Mouse (Mus musculus) ES-Bruce4 (cell line): ENCODE measurements around the gene Ggcx. TPM values are rescaled to one million over a fixed set of nuclear protein-coding genes. Genes with fewer than 3 reads are reported as not detected.

ENCODE experiments used
- H3K27ac ChIP-seq: 2 replicates; pipeline ENCODE4 v1.5.1; 2012; ENCODE audit warnings: low read length, inconsistent platforms; ENCODE audit not compliant: insufficient read depth
- H3K27me3 ChIP-seq: 2 replicates; pipeline ENCODE4 v1.6.1; 2012; ENCODE audit warnings: mild to moderate bottlenecking, low read length, inconsistent platforms; ENCODE audit not compliant: control insufficient read depth, poor library complexity, insufficient read depth, severe bottlenecking
- H3K36me3 ChIP-seq: 2 replicates; pipeline ENCODE4 v1.6.1; 2012; ENCODE audit warnings: inconsistent platforms, mild to moderate bottlenecking, low read length, moderate library complexity; ENCODE audit not compliant: control insufficient read depth, poor library complexity, insufficient read depth, severe bottlenecking
- H3K4me1 ChIP-seq: one replicate; pipeline ENCODE4 v1.8.1; 2011; ENCODE audit warnings: low read length; ENCODE audit not compliant: control insufficient read depth, insufficient read depth
- H3K4me3 ChIP-seq: 2 replicates; pipeline ENCODE4 v1.5.1; 2011; ENCODE audit warnings: low read depth, mild to moderate bottlenecking, low read length
- H3K9ac ChIP-seq: 2 replicates; pipeline ENCODE4 v1.6.1; 2012; ENCODE audit warnings: low read depth, mild to moderate bottlenecking, inconsistent platforms; ENCODE audit not compliant: poor library complexity, severe bottlenecking
- H3K9me3 ChIP-seq: replicated peaks from 2 replicates; pipeline ENCODE4 v1.6.1; 2012; ENCODE audit warnings: mild to moderate bottlenecking, low read length, inconsistent platforms; ENCODE audit not compliant: control insufficient read depth, poor library complexity, insufficient read depth, severe bottlenecking
- CTCF ChIP-seq: IDR thresholded peaks from one replicate; pipeline ENCODE4 v1.8.1; 2011; ENCODE audit warnings: low read depth, low read length
- EP300 ChIP-seq: IDR thresholded peaks from 2 replicates; pipeline ENCODE4 v1.6.1; 2011; ENCODE audit warnings: low read depth, low read length; ENCODE audit not compliant: insufficient read depth
- POLR2A ChIP-seq: IDR thresholded peaks from one replicate; pipeline ENCODE4 v1.8.1; 2011; ENCODE audit warnings: low read length; ENCODE audit not compliant: insufficient read depth
- polyA plus RNA-seq: library from polyadenylated mRNA; stranded (reverse); fragments of >200 nt; gene quantifications from 2 replicates; pipeline ENCODE4 v1.2.4, GENCODE M21; 2011; ENCODE audit warnings: low read depth; ENCODE audit not compliant: missing spikeins, insufficient read depth, insufficient read length

The Ggcx gene
- polyA plus RNA-seq, 1 experiment, result 16.6 TPM

- TF ChIP-seq POLR2A (no peak), EP300 (no peak), CTCF (no peak)
- Histone ChIP-seq H3K9me3 (no peaks in the 10 kb centered on the region), H3K4me1 (no peaks in the 10 kb centered on the region), H3K36me3 (no peaks in the 10 kb centered on the region), H3K9ac (no peak overlapping the region), H3K27ac (no peak overlapping the region), H3K4me3 (no peak overlapping the region), H3K27me3 (no peaks in the 10 kb centered on the region)
These were observed 30.2 kb upstream of the Ggcx start for GRCm38 (mm10) chr6:72383952-72384351.

GRCm38 (mm10) chr6:72385258-72385657 lies 28.9 kb upstream of the Ggcx start:
- no peaks in the 10 kb centered on the region for H3K4me1 ChIP-seq
- H3K9me3 ChIP-seq, result no peaks in the 10 kb centered on the region
- no peak overlapping the region for H3K27ac ChIP-seq
- TF ChIP-seq POLR2A, result no peak
- no peak overlapping the region for H3K9ac ChIP-seq
- no peak overlapping the region for H3K4me3 ChIP-seq
- H3K27me3 ChIP-seq, result no peaks in the 10 kb centered on the region
- H3K36me3 ChIP-seq, result no peaks in the 10 kb centered on the region

GRCm38 (mm10) chr6:72386561-72386960 lies 27.5 kb upstream of the Ggcx start:
- Histone ChIP-seq H3K9me3 (no peaks in the 10 kb centered on the region), H3K27me3 (no peaks in the 10 kb centered on the region), H3K27ac (no peak overlapping the region), H3K36me3 (no peaks in the 10 kb centered on the region), H3K4me1 (no peaks in the 10 kb centered on the region), H3K4me3 (no peak overlapping the region), H3K9ac (no peak overlapping the region)
- TF ChIP-seq EP300 (no peak), POLR2A (no peak), CTCF (no peak)

- Histone ChIP-seq H3K27ac (no peak overlapping the region), H3K36me3 (no peaks in the 10 kb centered on the region), H3K27me3 (no peaks in the 10 kb centered on the region), H3K9me3 (no peaks in the 10 kb centered on the region), H3K4me3 (no peak overlapping the region), H3K9ac (no peak overlapping the region), H3K4me1 (no peaks in the 10 kb centered on the region)
- TF ChIP-seq CTCF (no peak), POLR2A (no peak), EP300 (no peak)
These were observed 26.3 kb upstream of the Ggcx start for GRCm38 (mm10) chr6:72387816-72388215.

GRCm38 (mm10) chr6:72388266-72388665 lies 25.8 kb upstream of the Ggcx start:
- Histone ChIP-seq H3K27ac (no peak overlapping the region), H3K4me3 (no peak overlapping the region), H3K36me3 (no peaks in the 10 kb centered on the region), H3K9me3 (no peaks in the 10 kb centered on the region), H3K4me1 (no peaks in the 10 kb centered on the region), H3K9ac (no peak overlapping the region), H3K27me3 (no peaks in the 10 kb centered on the region)
- TF ChIP-seq POLR2A (no peak), EP300 (no peak), CTCF (no peak)

- Histone ChIP-seq H3K36me3 (no peaks in the 10 kb centered on the region), H3K4me1 (no peaks in the 10 kb centered on the region), H3K27ac (no peak overlapping the region), H3K9me3 (no peaks in the 10 kb centered on the region), H3K27me3 (no peaks in the 10 kb centered on the region), H3K4me3 (no peak overlapping the region), H3K9ac (no peak overlapping the region)
- TF ChIP-seq POLR2A (no peak), EP300 (no peak), CTCF (no peak)
These were observed 25.2 kb upstream of the Ggcx start for GRCm38 (mm10) chr6:72388791-72389329.
